Mouse (Mus musculus) heart, embryonic 10.5 days (tissue): ENCODE results near the gene Cldn20. TPM values are rescaled to one million over a fixed set of nuclear protein-coding genes. Genes with fewer than 3 reads are reported as not detected.

Experiments used
- DNase-seq: peaks from one replicate; pipeline ENCODE4 v3.0.0-alpha.2; 2017; ENCODE audit warnings: low spot score
- H3K27ac ChIP-seq: fragments of 300-500 bp; sonication (generic); 2 replicates; pipeline ENCODE4 v1.5.1; 2016; ENCODE audit warnings: mild to moderate bottlenecking
- H3K27me3 ChIP-seq: fragments of 300-500 bp; sonication (generic); 2 replicates; pipeline ENCODE4 v1.6.1; 2016; ENCODE audit warnings: mild to moderate bottlenecking; ENCODE audit not compliant: poor library complexity, insufficient read depth, severe bottlenecking
- H3K36me3 ChIP-seq: fragments of 300-500 bp; sonication (generic); 2 replicates; pipeline ENCODE4 v1.6.1; 2016; ENCODE audit warnings: mild to moderate bottlenecking, moderate library complexity
- H3K4me1 ChIP-seq: fragments of 300-500 bp; sonication (generic); 2 replicates; pipeline ENCODE4 v1.6.1; 2016; ENCODE audit warnings: mild to moderate bottlenecking
- H3K4me3 ChIP-seq: fragments of 300-500 bp; sonication (generic); 2 replicates; pipeline ENCODE4 v1.5.1; 2016; ENCODE audit warnings: mild to moderate bottlenecking, moderate library complexity
- H3K9me3 ChIP-seq: fragments of 300-500 bp; sonication (generic); 2 replicates; pipeline ENCODE4 v1.6.1; 2016; ENCODE audit warnings: mild to moderate bottlenecking, moderate library complexity
- WGBS: fragments of 180-500 bp; shearing (Covaris S2); methylation state at CpG from one replicate; pipeline ENCODE4 v1.1.7; 2016; 5-methylcytosine and 5-hydroxymethylcytosine counted together
- polyA plus RNA-seq: library from polyadenylated mRNA; unstranded; fragments of >200 nt; fragmentation: Nextera tagmentation; extraction: Ambion mirVana; gene quantifications from 2 replicates; pipeline ENCODE4 v1.2.1, GENCODE M21; 2016

Cldn20 gene
- polyA plus RNA-seq, 1 experiment from 2014 or later: not detected

DNA sequence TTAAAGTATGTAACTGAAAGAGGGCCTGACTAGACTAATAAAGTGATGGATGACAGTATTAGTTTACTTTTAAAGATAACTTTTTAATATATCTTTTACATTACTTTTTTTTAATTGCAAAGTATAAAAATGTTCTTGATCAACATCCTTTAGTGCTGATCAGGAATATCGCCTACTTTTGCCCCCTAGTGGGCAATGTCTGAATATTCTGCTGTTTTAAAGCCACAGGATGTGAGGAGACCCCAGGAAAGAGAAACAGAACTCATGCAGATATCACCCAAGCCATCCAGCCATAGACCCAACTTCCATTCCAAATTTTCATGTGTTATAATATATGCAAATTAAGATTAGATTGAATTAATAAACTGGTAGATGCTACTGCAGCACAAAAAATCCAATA is 1.1 kb downstream of the Cldn20 start:
- DNase-seq: no peak
- Histone ChIP-seq H3K9me3 (no peaks in the 10 kb centered on the region), H3K36me3 (peaks cover 3% of the 10 kb centered on the region; the same call in 1 of the 2 replicates), H3K27me3 (no peaks in the 10 kb centered on the region), H3K27ac (no peak overlapping the region), H3K4me3 (no peak overlapping the region), H3K4me1 (no peaks in the 10 kb centered on the region)
- 19% methylated on average over 1 of the region's 1 CpGs for WGBS

DNA sequence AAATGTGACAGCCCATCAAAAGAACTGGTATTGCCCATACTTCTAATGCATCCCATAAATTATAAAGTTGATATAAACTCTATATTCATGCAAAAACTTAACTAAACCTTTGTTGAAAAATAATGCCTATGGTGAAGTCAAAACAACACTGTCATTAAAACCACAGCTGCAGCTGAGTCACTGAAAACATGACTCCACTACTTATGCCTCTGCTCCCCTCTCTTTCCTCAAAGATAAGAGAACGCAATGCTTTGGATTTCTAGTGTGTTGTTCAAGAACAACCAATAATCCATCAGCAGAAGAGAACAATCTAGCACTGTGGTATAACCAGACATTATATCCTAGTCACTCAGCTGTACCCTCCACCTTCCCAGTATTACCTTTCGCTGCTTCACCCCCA is 8.0 kb downstream of the Cldn20 start:
- Histone ChIP-seq H3K4me1 (no peaks in the 10 kb centered on the region), H3K9me3 (no peaks in the 10 kb centered on the region), H3K4me3 (no peak overlapping the region), H3K27ac (no peak overlapping the region), H3K36me3 (peaks cover 20% of the 10 kb centered on the region; the same call in 1 of the 2 replicates), H3K27me3 (no peaks in the 10 kb centered on the region)
- WGBS: 80% methylated on average over 2 of the region's 2 CpGs
- no peak for DNase-seq

- Histone ChIP-seq H3K27me3 (no peaks in the 10 kb centered on the region), H3K36me3 (peaks cover 20% of the 10 kb centered on the region; the same call in 1 of the 2 replicates), H3K27ac (no peak overlapping the region), H3K9me3 (no peaks in the 10 kb centered on the region), H3K4me1 (no peaks in the 10 kb centered on the region), H3K4me3 (no peak overlapping the region)
- 83% methylated on average over 5 of the region's 5 CpGs for WGBS
- DNase-seq: no peak
Observed at GRCm38 (mm10) chr17:3541033-3541432, 8.7 kb downstream of the Cldn20 start.

GRCm38 (mm10) chr17:3547725-3548124 is 15.4 kb downstream of the Cldn20 start:
- H3K4me3 ChIP-seq: no peak overlapping the region
- H3K4me1 ChIP-seq: no peaks in the 10 kb centered on the region
- no peak for DNase-seq
- 73% methylated on average over 7 of the region's 7 CpGs for WGBS
- no peaks in the 10 kb centered on the region for H3K9me3 ChIP-seq
- no peak overlapping the region for H3K27ac ChIP-seq
- peaks cover 8% of the 10 kb centered on the region; the same call in 1 of the 2 replicates for H3K36me3 ChIP-seq
- H3K27me3 ChIP-seq: no peaks in the 10 kb centered on the region

DNA sequence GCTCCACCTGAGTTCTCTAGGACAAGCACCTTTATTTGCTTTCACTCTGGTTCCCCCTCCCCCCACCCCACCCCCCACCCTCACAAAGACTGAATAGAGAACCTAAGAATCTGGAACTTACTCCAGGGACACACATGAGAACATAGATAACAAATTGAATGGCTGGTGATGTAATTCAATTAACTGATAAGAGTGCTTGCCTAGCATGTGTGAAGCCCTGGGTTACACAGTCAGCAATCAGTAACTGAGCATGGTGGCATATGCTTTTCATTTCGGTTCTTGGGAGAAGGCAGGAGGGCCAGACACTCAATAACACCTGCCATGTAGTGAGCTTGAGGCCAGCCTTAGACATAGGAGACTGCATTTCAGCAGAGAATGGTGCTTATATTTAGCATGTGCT is 23.9 kb downstream of the Cldn20 start:
- WGBS: 66% methylated on average over 1 of the region's 1 CpGs
- DNase-seq: no peak
- Histone ChIP-seq H3K27me3 (no peaks in the 10 kb centered on the region), H3K27ac (0 out of 2 replicates have a peak overlapping the region, but pooled peaks have one; percentile 88), H3K9me3 (no peaks in the 10 kb centered on the region), H3K4me3 (no peak overlapping the region; the same call in 1 of the 2 replicates), H3K4me1 (peaks cover 8% of the 10 kb centered on the region; the same call in 1 of the 2 replicates), H3K36me3 (peaks cover 5% of the 10 kb centered on the region; the same call in 1 of the 2 replicates)

DNA sequence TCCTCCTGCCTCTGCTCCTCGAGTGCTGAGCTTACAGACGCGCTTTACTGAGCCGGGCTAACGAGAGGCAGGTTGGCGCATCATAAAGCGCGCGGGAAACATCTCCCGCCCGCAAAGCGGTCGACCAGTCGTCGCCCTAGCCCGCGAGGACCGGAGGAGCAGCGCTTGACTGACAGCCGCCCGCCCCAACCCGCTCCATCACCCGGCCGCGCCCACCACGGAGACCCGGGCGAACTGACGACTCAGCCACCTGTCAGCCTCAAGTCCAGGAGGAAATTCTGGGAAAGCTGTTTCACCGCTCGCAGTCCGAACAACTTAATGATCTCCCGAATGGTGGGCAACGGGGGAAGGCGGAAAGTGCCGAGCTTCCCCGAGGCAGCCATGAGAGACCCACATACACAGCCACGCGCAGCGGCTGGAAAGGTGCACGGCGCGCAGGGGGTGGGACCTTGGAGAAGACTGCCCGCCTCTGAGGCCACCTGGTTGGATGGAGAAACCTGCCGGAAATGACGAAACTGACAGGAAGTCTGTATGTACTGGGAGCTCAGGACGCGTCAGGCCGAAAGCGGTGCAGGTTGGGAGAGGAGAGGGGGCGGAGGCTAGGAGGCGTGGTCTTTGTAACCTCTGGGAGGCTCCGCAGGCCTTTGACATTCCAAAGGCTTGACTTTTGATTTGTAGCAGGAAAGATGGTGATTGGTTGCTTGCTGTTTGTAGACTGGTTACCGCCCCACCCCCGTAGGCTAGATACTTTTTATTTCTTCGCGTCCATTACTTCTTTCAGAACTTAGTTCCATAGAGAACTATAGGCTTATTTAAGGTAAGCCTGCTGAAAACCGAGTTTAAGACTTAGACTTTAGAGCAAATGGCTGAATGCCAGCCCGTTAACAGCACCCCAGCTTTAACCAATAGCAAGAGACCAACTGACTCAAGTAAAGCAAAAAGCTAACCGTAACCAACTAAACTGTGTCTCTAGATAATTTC is 25.3 kb downstream of the Cldn20 start, which contains the start of gene Tfb1m:
Tfb1m (minus strand) TSS at position 451 of the 981 bp plus-strand sequence.
- Histone ChIP-seq H3K27ac (peak within 1 kb of the TSS; percentile 88), H3K27me3 (no peaks in the 10 kb centered on the region), H3K4me3 (peak within 1 kb of the TSS; percentile 65), H3K9me3 (no peaks in the 10 kb centered on the region), H3K4me1 (peaks cover 8% of the 10 kb centered on the region; the same call in 1 of the 2 replicates), H3K36me3 (no peaks in the 10 kb centered on the region)
- DNase-seq: peak; percentile 100
- WGBS: 1% methylated on average over 60 of the region's 60 CpGs

DNA sequence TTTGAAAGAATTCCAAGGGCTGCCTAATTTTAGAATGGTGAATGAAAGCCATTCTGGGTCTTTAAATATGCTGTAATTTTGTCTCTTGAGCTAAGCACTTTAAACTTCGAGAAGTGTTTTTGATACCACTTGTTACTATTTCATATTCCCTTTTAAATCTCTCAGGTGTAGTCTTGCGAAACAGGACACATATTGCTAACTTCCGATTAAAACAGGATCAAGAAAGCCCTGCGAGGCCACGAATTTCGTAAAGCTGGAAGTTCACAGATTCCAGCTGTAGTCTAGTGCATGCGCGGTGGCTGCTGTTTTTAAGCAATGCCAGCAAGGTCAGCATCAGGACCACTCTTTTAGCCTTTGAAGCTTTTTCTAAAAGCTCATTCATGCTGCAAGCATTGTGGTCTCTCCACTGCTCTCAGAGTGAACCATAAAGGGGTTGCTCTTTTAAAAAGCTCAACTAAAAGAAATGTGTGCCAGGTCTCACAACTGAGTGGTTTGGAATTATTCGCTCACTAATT is 26.1 kb downstream of the Cldn20 start:
- Histone ChIP-seq H3K9me3 (no peaks in the 10 kb centered on the region), H3K27me3 (no peaks in the 10 kb centered on the region), H3K27ac (peak overlapping the region; percentile 88), H3K36me3 (no peaks in the 10 kb centered on the region), H3K4me3 (peak overlapping the region; percentile 65), H3K4me1 (peaks cover 8% of the 10 kb centered on the region; the same call in 1 of the 2 replicates)
- DNase-seq: no peak
- 80% methylated on average over 9 of the region's 9 CpGs for WGBS

DNA sequence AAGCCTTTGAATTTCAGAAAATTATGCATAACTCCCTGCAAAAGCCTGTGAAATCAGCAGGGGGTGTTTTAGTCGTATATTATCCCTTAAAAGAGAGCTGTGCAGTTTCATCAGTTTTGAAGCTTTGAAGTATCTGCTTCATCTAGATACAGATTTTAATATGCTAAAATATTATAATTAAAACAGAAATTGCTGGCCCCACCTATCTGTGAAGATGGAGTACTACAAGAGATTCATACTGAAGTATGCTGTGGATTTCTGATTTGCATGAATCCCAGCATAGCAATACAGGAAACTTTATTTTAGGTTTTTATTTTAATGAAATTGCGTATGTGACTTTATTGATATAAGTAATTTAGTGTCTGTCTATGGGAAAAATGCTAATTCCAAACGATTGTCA is 28.2 kb downstream of the Cldn20 start:
- Histone ChIP-seq H3K9me3 (no peaks in the 10 kb centered on the region), H3K36me3 (no peaks in the 10 kb centered on the region), H3K4me1 (peaks cover 8% of the 10 kb centered on the region; the same call in 1 of the 2 replicates), H3K4me3 (no peak overlapping the region), H3K27ac (no peak overlapping the region), H3K27me3 (no peaks in the 10 kb centered on the region)
- no peak for DNase-seq
- 74% methylated on average over 3 of the region's 3 CpGs for WGBS

DNA sequence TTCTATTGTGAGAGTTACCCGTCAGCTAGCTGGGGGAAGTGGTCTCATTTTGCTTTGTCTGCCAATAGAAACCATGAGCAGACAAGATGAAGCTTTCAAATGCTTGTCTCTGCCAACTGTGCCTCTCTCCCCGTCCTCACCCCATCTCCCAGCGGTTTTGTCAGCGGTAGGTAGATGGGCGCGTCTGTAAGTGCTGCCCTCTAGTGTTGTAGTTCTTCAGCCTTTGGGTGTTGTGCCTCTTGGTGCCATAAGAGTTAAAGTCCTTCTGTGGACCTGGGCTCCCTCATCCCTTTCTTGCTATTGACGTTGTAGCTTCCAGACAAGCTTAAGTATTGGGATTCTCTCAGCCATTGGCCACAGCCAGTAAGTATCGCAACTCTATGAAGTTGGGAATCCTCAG is 30.1 kb downstream of the Cldn20 start:
- DNase-seq: no peak
- no peak overlapping the region for H3K4me3 ChIP-seq
- no peaks in the 10 kb centered on the region for H3K27me3 ChIP-seq
- no peak overlapping the region for H3K27ac ChIP-seq
- WGBS: 36% methylated on average over 8 of the region's 8 CpGs
- H3K9me3 ChIP-seq: no peaks in the 10 kb centered on the region
- no peaks in the 10 kb centered on the region for H3K4me1 ChIP-seq
- H3K36me3 ChIP-seq: no peaks in the 10 kb centered on the region

GRCm38 (mm10) chr17:3570876-3571275 is 38.5 kb downstream of the Cldn20 start:
- Histone ChIP-seq H3K36me3 (no peaks in the 10 kb centered on the region), H3K4me3 (peak overlapping the region; percentile 24; the same call in 1 of the 2 replicates), H3K27me3 (no peaks in the 10 kb centered on the region), H3K27ac (no peak overlapping the region), H3K9me3 (no peaks in the 10 kb centered on the region), H3K4me1 (no peaks in the 10 kb centered on the region)
- no peak for DNase-seq
- 7% methylated on average over 12 of the region's 12 CpGs for WGBS

Other genes with a start within 250 kb of the Cldn20 start
- gene Tiam2, start 206.0 kb upstream of the Cldn20 start, polyA plus RNA-seq: 3.5 and 3.7 TPM in 2 replicates
- 17.0 and 17.9 TPM in 2 replicates for gene Tfb1m, start 25.2 kb downstream of the Cldn20 start, polyA plus RNA-seq
- gene Nox3, start 163.7 kb downstream of the Cldn20 start, polyA plus RNA-seq: not detected in 2 replicates